Mouse (Mus musculus) hindbrain, embryonic 11.5 days (tissue): Measurements from ENCODE around the gene Taf3. TPM values are rescaled to one million over a fixed set of nuclear protein-coding genes. Genes with fewer than 3 reads are reported as not detected.

ENCODE experiments used
- polyA plus RNA-seq: library from polyadenylated mRNA; unstranded; fragments of >200 nt; fragmentation: Nextera tagmentation; extraction: Ambion mirVana; gene quantifications from 2 replicates; pipeline ENCODE4 v1.2.1, GENCODE M21; 2014

Gene Taf3
- polyA plus RNA-seq, 1 experiment from 2014 or later = 18.9 TPM

Other genes with a start within 250 kb of the Taf3 start
- 0.24 and 0.71 TPM in 2 replicates for gene 4930412O13Rik, start 167.3 kb downstream of the Taf3 start, polyA plus RNA-seq
- 1.6 and 3.3 TPM in 2 replicates for gene 9230102O04Rik, start 159.1 kb downstream of the Taf3 start, polyA plus RNA-seq
- gene Gata3, start 158.6 kb downstream of the Taf3 start, polyA plus RNA-seq = 18.6 and 22.9 TPM in 2 replicates
- gene Atp5c1, start 31.9 kb upstream of the Taf3 start, polyA plus RNA-seq = 566 and 567 TPM in 2 replicates
- 43.9 and 44.1 TPM in 2 replicates for gene Kin, start 32.0 kb upstream of the Taf3 start, polyA plus RNA-seq
- 0.31 and 0.49 TPM in 2 replicates for gene Itih2, start 82.8 kb upstream of the Taf3 start, polyA plus RNA-seq
- gene Itih5, start 105.0 kb upstream of the Taf3 start, polyA plus RNA-seq = 5.3 and 5.6 TPM in 2 replicates